Mouse (Mus musculus): ENCODE data around the gene Sgms1. TPM values are rescaled to one million over a fixed set of nuclear protein-coding genes. Genes with fewer than 3 reads are reported as not detected.
A peak's percentile ranks its signal among the peaks of the same experiment; 100 is the strongest.

The Sgms1 gene
- polyA plus RNA-seq, 1 experiment from 2014 or later, result 15.7 TPM

GRCm38 (mm10) chr19:32379239-32379920 lies 10.1 kb downstream of the Sgms1 start:
- WGBS, result 85% methylated on average over 6 of the region's 6 CpGs
- Histone ChIP-seq H3K27me3 (no peaks in the 10 kb centered on the region), H3K36me3 (no peaks in the 10 kb centered on the region), H3K4me1 (peaks cover 3% of the 10 kb centered on the region; the same call in 1 of the 2 replicates), H3K9me3 (no peaks in the 10 kb centered on the region), H3K27ac (replicated peaks) (no peak overlapping the region), H3K9ac (replicated peaks) (no peak overlapping the region), H3K4me2 (replicated peaks) (no peak overlapping the region), H3K4me3 (no peak overlapping the region)
- no peak for ATAC-seq (replicated peaks)

DNA sequence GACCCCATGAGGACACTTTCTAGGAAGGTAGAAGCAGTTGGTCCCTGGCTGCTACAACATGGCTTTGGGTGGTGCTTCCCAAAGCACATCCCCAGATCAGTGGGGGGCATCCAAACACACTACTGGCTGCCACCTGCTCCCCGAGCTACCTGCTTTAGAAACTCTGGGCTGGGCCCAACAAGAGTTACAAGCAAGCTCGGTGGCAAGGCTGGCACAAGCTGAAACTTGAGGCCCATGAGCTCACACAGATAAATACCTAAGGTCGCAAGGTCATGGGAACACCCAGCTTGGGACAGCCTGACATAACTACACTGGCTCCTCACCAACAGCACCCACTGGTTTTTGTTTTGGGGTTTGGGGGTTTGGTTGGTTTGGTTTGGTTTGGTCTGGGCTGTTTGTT lies 10.9 kb downstream of the Sgms1 start:
- 77% methylated on average over 3 of the region's 3 CpGs for WGBS

DNA sequence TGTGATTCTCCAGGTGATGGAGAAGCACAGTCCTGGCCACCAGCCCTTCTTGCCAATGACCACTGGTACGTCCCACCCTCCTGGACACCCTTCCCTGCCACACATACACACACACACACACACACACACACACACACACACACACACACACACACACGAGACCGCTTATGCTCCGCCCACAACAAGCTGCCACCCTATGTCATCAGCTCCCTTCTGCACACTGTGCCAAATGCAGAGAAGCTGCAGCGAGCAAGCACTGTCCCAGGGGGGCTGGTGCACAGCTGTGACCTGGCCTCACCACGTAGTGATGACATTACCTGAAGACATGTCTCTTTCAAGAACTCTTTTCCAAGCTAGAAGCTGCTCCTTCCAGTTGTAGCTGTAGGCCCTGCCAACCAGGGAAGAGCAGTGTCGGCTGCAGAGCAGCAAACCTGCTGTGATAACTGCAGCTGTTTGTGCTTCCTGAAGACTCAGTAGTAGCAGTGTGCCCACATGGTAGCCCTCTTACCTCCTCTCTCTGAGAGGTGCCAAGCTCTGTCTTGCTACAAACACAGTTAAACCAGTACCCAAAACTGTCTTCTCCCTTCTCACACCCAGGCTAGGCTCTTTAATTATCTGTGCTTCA lies 11.7 kb downstream of the Sgms1 start:
- Histone ChIP-seq H3K4me1 (peaks cover 3% of the 10 kb centered on the region; the same call in 1 of the 2 replicates), H3K36me3 (no peaks in the 10 kb centered on the region), H3K9ac (replicated peaks) (no peak overlapping the region), H3K27me3 (no peaks in the 10 kb centered on the region), H3K27ac (replicated peaks) (no peak overlapping the region), H3K9me3 (no peaks in the 10 kb centered on the region), H3K4me2 (replicated peaks) (no peak overlapping the region), H3K4me3 (no peak overlapping the region)
- 0 out of 2 replicates have a peak, but pooled peaks have one; percentile 35 for ATAC-seq (replicated peaks)
- WGBS, result 71% methylated on average over 7 of the region's 7 CpGs

More for the DNA sequence above, 10.9 kb downstream of the Sgms1 start:
- ATAC-seq (replicated peaks), result no peak
- H3K27ac ChIP-seq (replicated peaks), result no peak overlapping the region
- peaks cover 3% of the 10 kb centered on the region; the same call in 1 of the 2 replicates for H3K4me1 ChIP-seq
- H3K36me3 ChIP-seq, result no peaks in the 10 kb centered on the region
- H3K9ac ChIP-seq (replicated peaks), result no peak overlapping the region
- H3K9me3 ChIP-seq, result no peaks in the 10 kb centered on the region
- no peak overlapping the region for H3K4me3 ChIP-seq
- no peak overlapping the region for H3K4me2 ChIP-seq (replicated peaks)
- H3K27me3 ChIP-seq, result no peaks in the 10 kb centered on the region

DNA sequence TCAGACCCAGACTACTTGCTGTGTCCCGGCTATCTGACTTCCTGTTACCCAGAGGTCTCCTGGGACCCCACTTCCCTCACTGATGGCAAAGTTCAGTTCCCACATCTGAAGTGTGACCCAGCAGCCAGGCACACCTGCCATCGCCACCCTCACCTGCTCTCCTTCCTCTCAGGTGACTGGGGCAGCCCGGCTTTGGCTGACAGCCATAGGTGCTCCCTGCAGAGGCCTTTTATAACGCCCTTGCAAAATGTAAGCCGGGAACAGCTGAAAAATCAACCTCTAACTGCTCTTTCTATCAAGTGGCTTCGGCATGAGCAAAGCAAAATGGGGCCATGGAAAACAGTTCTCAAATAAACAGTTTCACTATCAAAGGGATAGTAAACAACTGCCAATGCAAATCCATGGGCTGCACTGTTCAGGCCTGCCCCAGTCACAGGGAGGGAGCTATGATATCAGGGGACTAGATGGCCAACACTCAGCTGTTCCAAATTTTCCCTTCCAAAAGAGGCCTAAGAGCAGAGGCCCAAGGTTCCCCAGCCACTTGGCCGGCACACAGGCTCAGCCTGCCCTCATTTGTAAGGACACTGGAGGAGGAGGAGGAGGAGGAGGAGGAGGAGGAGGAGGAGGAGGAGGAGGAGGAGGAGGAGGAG lies 12.5 kb downstream of the Sgms1 start:
- Histone ChIP-seq H3K27me3 (no peaks in the 10 kb centered on the region), H3K9me3 (no peaks in the 10 kb centered on the region), H3K36me3 (no peaks in the 10 kb centered on the region), H3K4me3 (no peak overlapping the region), H3K4me2 (replicated peaks) (no peak overlapping the region), H3K4me1 (peaks cover 10% of the 10 kb centered on the region), H3K27ac (replicated peaks) (no peak overlapping the region), H3K9ac (replicated peaks) (no peak overlapping the region)
- 68% methylated on average over 7 of the region's 7 CpGs for WGBS
- no peak for ATAC-seq (replicated peaks)

GRCm38 (mm10) chr19:32376054-32376453 lies 13.5 kb downstream of the Sgms1 start:
- Histone ChIP-seq H3K4me1 (peaks cover 10% of the 10 kb centered on the region), H3K9ac (replicated peaks) (no peak overlapping the region), H3K27ac (replicated peaks) (no peak overlapping the region), H3K9me3 (no peaks in the 10 kb centered on the region), H3K36me3 (no peaks in the 10 kb centered on the region), H3K4me2 (replicated peaks) (no peak overlapping the region), H3K4me3 (no peak overlapping the region), H3K27me3 (no peaks in the 10 kb centered on the region)
- no peak for ATAC-seq (replicated peaks)
- 84% methylated on average over 4 of the region's 4 CpGs for WGBS

DNA sequence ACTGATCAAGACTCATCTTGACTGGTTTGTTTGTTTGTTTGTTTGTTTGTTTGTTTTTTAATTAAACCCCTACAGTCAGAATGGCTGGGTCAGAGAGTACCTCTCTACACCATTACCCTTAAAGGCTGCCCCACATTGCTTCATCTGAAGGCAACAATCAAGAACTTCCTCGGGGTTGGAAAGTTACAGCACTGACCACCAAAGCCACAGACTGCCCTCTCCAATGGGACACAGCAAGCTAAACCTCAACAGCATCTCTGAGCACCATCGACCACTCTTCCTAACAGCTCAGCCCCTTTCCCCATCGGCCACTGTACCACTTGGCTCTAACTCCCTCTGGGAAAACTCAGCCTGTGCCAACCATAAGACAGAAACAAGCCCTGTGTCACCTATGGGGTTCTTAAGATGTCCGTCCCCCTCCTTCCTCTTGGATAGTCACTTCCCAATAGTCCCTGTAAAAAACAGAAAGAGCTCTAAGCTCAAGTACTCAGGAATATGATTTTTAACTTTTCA lies 14.0 kb downstream of the Sgms1 start:
- Histone ChIP-seq H3K4me2 (replicated peaks) (no peak overlapping the region), H3K4me1 (peaks cover 10% of the 10 kb centered on the region), H3K27ac (replicated peaks) (no peak overlapping the region), H3K9me3 (no peaks in the 10 kb centered on the region), H3K36me3 (no peaks in the 10 kb centered on the region), H3K27me3 (no peaks in the 10 kb centered on the region), H3K4me3 (no peak overlapping the region), H3K9ac (replicated peaks) (no peak overlapping the region)
- no peak for ATAC-seq (replicated peaks)
- WGBS, result 94% methylated on average over 4 of the region's 4 CpGs

- H3K4me1 ChIP-seq, result peaks cover 10% of the 10 kb centered on the region
- no peaks in the 10 kb centered on the region for H3K27me3 ChIP-seq
- WGBS, result 95% methylated on average over 10 of the region's 10 CpGs
- H3K9me3 ChIP-seq, result no peaks in the 10 kb centered on the region
- no peak overlapping the region for H3K27ac ChIP-seq (replicated peaks)
- H3K4me3 ChIP-seq, result no peak overlapping the region
- ATAC-seq (replicated peaks), result no peak
- H3K4me2 ChIP-seq (replicated peaks), result no peak overlapping the region
- H3K36me3 ChIP-seq, result no peaks in the 10 kb centered on the region
- no peak overlapping the region for H3K9ac ChIP-seq (replicated peaks)
These were observed 14.8 kb downstream of the Sgms1 start for GRCm38 (mm10) chr19:32374751-32375150.

- H3K4me2 ChIP-seq (replicated peaks), result no peak overlapping the region
- H3K27ac ChIP-seq (replicated peaks), result no peak overlapping the region
- H3K27me3 ChIP-seq, result no peaks in the 10 kb centered on the region
- ATAC-seq (replicated peaks), result no peak
- WGBS, result 84% methylated on average over 16 of the region's 16 CpGs
- no peak overlapping the region for H3K9ac ChIP-seq (replicated peaks)
- peaks cover 10% of the 10 kb centered on the region for H3K4me1 ChIP-seq
- no peaks in the 10 kb centered on the region for H3K9me3 ChIP-seq
- no peaks in the 10 kb centered on the region for H3K36me3 ChIP-seq
- no peak overlapping the region for H3K4me3 ChIP-seq
These were observed 15.5 kb downstream of the Sgms1 start for GRCm38 (mm10) chr19:32373865-32374655.

- Histone ChIP-seq H3K9me3 (no peaks in the 10 kb centered on the region), H3K9ac (replicated peaks) (no peak overlapping the region), H3K27ac (replicated peaks) (no peak overlapping the region), H3K36me3 (no peaks in the 10 kb centered on the region), H3K4me3 (no peak overlapping the region), H3K4me1 (peaks cover 7% of the 10 kb centered on the region; the same call in 1 of the 2 replicates), H3K27me3 (no peaks in the 10 kb centered on the region), H3K4me2 (replicated peaks) (no peak overlapping the region)
- ATAC-seq (replicated peaks), result no peak
- WGBS, result 73% methylated on average over 4 of the region's 4 CpGs
These were observed 17.1 kb downstream of the Sgms1 start for GRCm38 (mm10) chr19:32372373-32372772.

DNA sequence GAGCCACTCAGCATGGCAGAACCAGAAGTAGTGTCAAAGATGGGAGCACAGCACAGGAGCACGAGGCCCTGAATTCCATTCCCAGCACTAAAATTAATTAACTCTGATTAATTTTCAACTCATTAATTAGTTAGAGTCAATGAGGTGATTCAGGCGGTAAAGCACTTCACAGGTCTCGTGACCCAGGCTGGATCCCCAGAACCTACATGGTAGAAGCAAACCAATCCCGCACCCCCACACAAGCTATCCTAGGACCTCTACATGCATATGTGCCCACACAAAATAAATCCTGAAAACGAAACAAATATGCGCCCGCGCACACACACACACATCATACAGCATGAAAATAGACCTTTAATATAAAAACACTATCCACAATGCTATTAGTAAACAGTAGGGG lies 22.2 kb downstream of the Sgms1 start:
- H3K4me2 ChIP-seq (replicated peaks), result no peak overlapping the region
- ATAC-seq (replicated peaks), result no peak
- no peaks in the 10 kb centered on the region for H3K9me3 ChIP-seq
- H3K4me3 ChIP-seq, result no peak overlapping the region
- peaks cover 5% of the 10 kb centered on the region; the same call in 1 of the 2 replicates for H3K4me1 ChIP-seq
- no peak overlapping the region for H3K9ac ChIP-seq (replicated peaks)
- no peak overlapping the region for H3K27ac ChIP-seq (replicated peaks)
- H3K36me3 ChIP-seq, result no peaks in the 10 kb centered on the region
- H3K27me3 ChIP-seq, result no peaks in the 10 kb centered on the region
- 85% methylated on average over 8 of the region's 8 CpGs for WGBS

- H3K27ac ChIP-seq (replicated peaks), result no peak overlapping the region
- no peak overlapping the region for H3K4me2 ChIP-seq (replicated peaks)
- H3K36me3 ChIP-seq, result no peaks in the 10 kb centered on the region
- H3K27me3 ChIP-seq, result no peaks in the 10 kb centered on the region
- no peaks in the 10 kb centered on the region for H3K9me3 ChIP-seq
- WGBS, result 83% methylated on average over 9 of the region's 9 CpGs
- H3K4me1 ChIP-seq, result 0 out of 2 replicates have a peak, but pooled peaks cover 2% of the 10 kb centered on the region
- no peak for ATAC-seq (replicated peaks)
- no peak overlapping the region for H3K4me3 ChIP-seq
- H3K9ac ChIP-seq (replicated peaks), result no peak overlapping the region
These were observed 23.1 kb downstream of the Sgms1 start for GRCm38 (mm10) chr19:32366406-32366805.

All from forebrain, embryonic 15.5 days (tissue).